Mouse (Mus musculus): Measurements from ENCODE around the gene Gpsm1.

DNA sequence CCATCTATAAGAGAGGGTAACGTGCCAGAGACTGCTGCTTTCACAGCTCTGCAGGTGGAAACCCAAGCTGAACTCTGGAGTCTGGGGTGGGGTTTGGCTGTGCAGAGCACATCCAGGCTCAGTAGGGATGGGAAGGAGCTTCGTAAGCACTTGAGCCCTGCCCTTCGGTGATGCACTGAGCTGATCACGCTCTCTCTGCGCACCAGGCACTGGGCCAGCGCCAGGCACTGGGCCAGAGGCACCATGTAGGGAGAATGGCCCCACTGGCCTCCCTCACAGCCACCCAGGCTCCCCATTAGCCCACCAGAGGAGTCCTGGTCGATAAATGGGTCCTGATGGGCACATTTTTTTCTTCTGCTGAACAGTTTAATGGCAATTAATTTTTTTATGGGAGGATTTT lies 29.5 kb upstream of the Gpsm1 start:
- TF ChIP-seq POLR2A (IDR thresholded peaks at IDR 0.05; ENCODE audit: borderline replicate concordance, extremely low read depth, insufficient read depth, insufficient read length, poor library complexity, severe bottlenecking) (no peak), CTCF (IDR thresholded peaks at IDR 0.05; ENCODE audit: borderline replicate concordance, extremely low read depth, insufficient read depth, insufficient read length) (no peak)
